Mouse (Mus musculus) lung, postnatal 0 days (tissue): ENCODE measurements at regions not wholly inside any gene's neighbourhood (a gene's known extent, or its start where the extent isn't known, plus 50 kb on each side); places are given as distances from the start of the nearest gene placed in this dataset.

Experiments
- ATAC-seq: fragments of 200-750 bp; cut with Nextera tagmentation; 2 replicates; pipeline ENCODE4 v1.8.0; 2017; ENCODE audit warnings: moderate library complexity
- DNase-seq: peaks from one replicate; pipeline ENCODE4 v3.0.0-alpha.2; 2016; ENCODE audit warnings: low spot score
- H3K27ac ChIP-seq: fragments of 300-500 bp; sonication (generic); 2 replicates; pipeline ENCODE4 v1.5.1; 2014; ENCODE audit warnings: antibody characterized with exemption, mild to moderate bottlenecking, low read length, mixed read lengths
- H3K27me3 ChIP-seq: fragments of 300-500 bp; sonication (generic); replicated peaks from 2 replicates; pipeline ENCODE4 v1.6.1; 2014; ENCODE audit warnings: low read length, mixed read lengths; ENCODE audit not compliant: insufficient read depth
- H3K36me3 ChIP-seq: fragments of 300-500 bp; sonication (generic); 2 replicates; pipeline ENCODE4 v1.6.1; 2014; ENCODE audit warnings: low read length, mixed read lengths; ENCODE audit not compliant: insufficient read depth
- H3K4me1 ChIP-seq: fragments of 300-500 bp; sonication (generic); 2 replicates; pipeline ENCODE4 v1.6.1; 2014; ENCODE audit warnings: antibody characterized with exemption, low read depth, low read length, mixed read lengths; ENCODE audit not compliant: insufficient read depth
- H3K4me2 ChIP-seq: fragments of 300-500 bp; sonication (generic); replicated peaks from 2 replicates; pipeline ENCODE4 v1.6.1; 2014; ENCODE audit warnings: low read depth, mild to moderate bottlenecking, low read length, moderate library complexity, mixed read lengths
- H3K4me3 ChIP-seq: fragments of 300-500 bp; sonication (generic); 2 replicates; pipeline ENCODE4 v1.5.1; 2014; ENCODE audit warnings: low read depth, low read length
- H3K9ac ChIP-seq: fragments of 300-500 bp; sonication (generic); replicated peaks from 2 replicates; pipeline ENCODE4 v1.6.1; 2014; ENCODE audit warnings: low read depth, mild to moderate bottlenecking
- H3K9me3 ChIP-seq: fragments of 300-500 bp; sonication (generic); 2 replicates; pipeline ENCODE4 v1.6.1; 2016; ENCODE audit warnings: low read length, mixed read lengths
- CTCF ChIP-seq: IDR thresholded peaks from 2 replicates; pipeline ENCODE4 v1.5.1; 2016; ENCODE audit warnings: antibody characterized with exemption, mild to moderate bottlenecking
- EP300 ChIP-seq: IDR thresholded peaks from 2 replicates; pipeline ENCODE4 v1.6.1; 2016; ENCODE audit warnings: antibody characterized with exemption, mild to moderate bottlenecking, control low read depth
- WGBS: fragments of 180-500 bp; shearing (Covaris S2); extraction: QIAGEN DNeasy Blood & Tissue Kit; methylation state at CpG from one replicate; pipeline ENCODE4 v1.1.7; 2014; 5-methylcytosine and 5-hydroxymethylcytosine counted together

- TF ChIP-seq EP300 (no peak), CTCF (no peak)
- no peak for ATAC-seq
- no peaks in the 10 kb centered on the region for H3K4me1 ChIP-seq
- H3K9me3 ChIP-seq = no peaks in the 10 kb centered on the region
- H3K4me3 ChIP-seq = no peak overlapping the region
- no peak for DNase-seq
- no peaks in the 10 kb centered on the region for H3K36me3 ChIP-seq
- H3K4me2 ChIP-seq = no peak overlapping the region
- H3K27ac ChIP-seq = no peak overlapping the region
- WGBS = 91% methylated on average over 2 of the region's 2 CpGs
- H3K9ac ChIP-seq = no peak overlapping the region
- H3K27me3 ChIP-seq = no peaks in the 10 kb centered on the region
These were observed 196.3 kb downstream of the 1190002N15Rik start for GRCm38 (mm10) chr9:94341531-94341930.

- Histone ChIP-seq H3K36me3 (no peaks in the 10 kb centered on the region), H3K27me3 (no peaks in the 10 kb centered on the region), H3K9ac (no peak overlapping the region), H3K4me3 (no peak overlapping the region), H3K4me2 (no peak overlapping the region), H3K9me3 (no peaks in the 10 kb centered on the region), H3K27ac (no peak overlapping the region), H3K4me1 (no peaks in the 10 kb centered on the region)
- TF ChIP-seq CTCF (no peak), EP300 (no peak)
- 46% methylated on average over 5 of the region's 5 CpGs for WGBS
- no peak for ATAC-seq
- no peak for DNase-seq
These were observed 204.4 kb downstream of the 1190002N15Rik start for GRCm38 (mm10) chr9:94333450-94333849.

GRCm38 (mm10) chr9:94323011-94323410, 214.9 kb downstream of the 1190002N15Rik start:
- Histone ChIP-seq H3K27me3 (no peaks in the 10 kb centered on the region), H3K36me3 (no peaks in the 10 kb centered on the region), H3K4me2 (no peak overlapping the region), H3K4me3 (no peak overlapping the region), H3K9ac (no peak overlapping the region), H3K9me3 (no peaks in the 10 kb centered on the region), H3K4me1 (no peaks in the 10 kb centered on the region), H3K27ac (no peak overlapping the region)
- ATAC-seq (no peak), DNase-seq (no peak)
- no peak for TF ChIP-seq CTCF
- TF ChIP-seq EP300 = no peak
- 80% methylated on average over 3 of the region's 3 CpGs for WGBS

GRCm38 (mm10) chr9:94302575-94302974, 235.3 kb downstream of the 1190002N15Rik start:
- TF ChIP-seq CTCF = no peak

GRCm38 (mm10) chr9:94301896-94302295, 236.0 kb downstream of the 1190002N15Rik start:
- no peak for DNase-seq
- Histone ChIP-seq H3K9me3 (no peaks in the 10 kb centered on the region), H3K4me2 (no peak overlapping the region), H3K27me3 (no peaks in the 10 kb centered on the region), H3K9ac (no peak overlapping the region), H3K36me3 (no peaks in the 10 kb centered on the region), H3K4me3 (no peak overlapping the region), H3K27ac (no peak overlapping the region), H3K4me1 (no peaks in the 10 kb centered on the region)
- TF ChIP-seq CTCF = no peak
- no peak for ATAC-seq
- 95% methylated on average over 1 of the region's 1 CpGs for WGBS

More at GRCm38 (mm10) chr9:94302575-94302974, 235.3 kb downstream of the 1190002N15Rik start:
- no peak overlapping the region for H3K4me2 ChIP-seq
- H3K4me1 ChIP-seq = no peaks in the 10 kb centered on the region
- DNase-seq (no peak), ATAC-seq (no peak)
- no peaks in the 10 kb centered on the region for H3K9me3 ChIP-seq
- 65% methylated on average over 3 of the region's 3 CpGs for WGBS
- no peaks in the 10 kb centered on the region for H3K27me3 ChIP-seq
- H3K4me3 ChIP-seq = no peak overlapping the region
- no peak overlapping the region for H3K9ac ChIP-seq
- no peak overlapping the region for H3K27ac ChIP-seq
- no peaks in the 10 kb centered on the region for H3K36me3 ChIP-seq

GRCm38 (mm10) chr9:94295431-94295830, 242.4 kb downstream of the 1190002N15Rik start:
- no peak overlapping the region for H3K4me3 ChIP-seq
- no peaks in the 10 kb centered on the region for H3K36me3 ChIP-seq
- WGBS = 21% methylated on average over 6 of the region's 6 CpGs
- no peak overlapping the region for H3K9ac ChIP-seq
- no peak for TF ChIP-seq EP300
- TF ChIP-seq CTCF = no peak
- no peak overlapping the region for H3K27ac ChIP-seq
- peak; percentile 16 for DNase-seq
- ATAC-seq = no peak
- H3K4me2 ChIP-seq = no peak overlapping the region
- no peaks in the 10 kb centered on the region for H3K27me3 ChIP-seq
- no peaks in the 10 kb centered on the region for H3K9me3 ChIP-seq
- no peaks in the 10 kb centered on the region for H3K4me1 ChIP-seq

- DNase-seq = no peak
- H3K27ac ChIP-seq = no peak overlapping the region
- no peaks in the 10 kb centered on the region for H3K27me3 ChIP-seq
- no peaks in the 10 kb centered on the region for H3K4me1 ChIP-seq
- no peak overlapping the region for H3K9ac ChIP-seq
- H3K4me2 ChIP-seq = no peak overlapping the region
- 57% methylated on average over 3 of the region's 3 CpGs for WGBS
- H3K36me3 ChIP-seq = no peaks in the 10 kb centered on the region
- no peak for TF ChIP-seq CTCF
- no peak for TF ChIP-seq EP300
- no peaks in the 10 kb centered on the region for H3K9me3 ChIP-seq
- no peak for ATAC-seq
- H3K4me3 ChIP-seq = no peak overlapping the region
These were observed 245.7 kb downstream of the 1190002N15Rik start for GRCm38 (mm10) chr9:94292147-94292546.
